ENCODE assay signal across 11 mouse cellular contexts in the genomic region with DNA sequence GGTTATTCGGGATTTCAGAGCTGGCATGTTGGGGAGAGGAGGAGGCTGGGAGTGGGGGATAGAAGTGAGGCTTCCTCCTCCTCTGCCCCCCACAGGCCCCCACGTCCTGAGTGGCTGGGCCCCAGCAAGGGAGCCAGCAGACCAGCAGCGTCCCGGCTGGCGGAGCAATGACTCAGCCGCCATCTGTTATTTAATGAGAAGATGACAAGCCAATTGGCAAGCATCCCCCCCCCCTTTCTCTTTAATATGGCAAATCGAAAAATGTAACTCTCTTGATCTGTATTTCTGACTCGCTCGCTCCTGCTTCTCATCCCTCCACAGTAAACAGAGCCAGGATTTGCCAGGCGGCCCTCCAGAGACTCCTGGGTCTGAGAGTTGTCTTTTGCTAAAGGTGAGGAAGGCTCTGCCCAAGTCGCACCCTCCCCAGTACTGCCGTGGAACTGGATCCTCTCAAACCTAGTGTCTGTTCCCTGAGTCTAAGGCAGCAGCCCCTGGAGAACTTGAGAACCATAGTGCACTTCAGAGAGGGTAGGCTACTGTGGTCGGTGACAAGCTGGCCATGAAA.
DNase-seq lines count a peak whose midpoint lies in the region.
"Had no signal": no experiment of that assay in that cellular context is flagged by ENCODE, and none has a peak within 500 bp of the region (broad histone marks: within the 10 kb centered on the region; RNA-seq: fewer than 3 reads in every experiment).

No protein-coding gene starts in this region.

- DNase-seq in gastrocnemius, postnatal 10 days: peak; percentile 27
- no peak for DNase-seq in gastrocnemius, postnatal 36 days
- peak; percentile 22 for DNase-seq in 3134 (ENCODE audit: extremely low read depth, insufficient read length, low spot score)
- peak; percentile 93 for DNase-seq in brain, adult 2 months (ENCODE audit: low read depth, low spot score)
- DNase-seq in cerebellum, postnatal 36 days: peak; percentile 79 to 83
- no peak for DNase-seq in urinary bladder, postnatal 14 days (ENCODE audit: low spot score)
- no peak for DNase-seq in kidney, postnatal 14 days
- DNase-seq in gastrocnemius, adult 18-20 months (ENCODE audit: low spot score): no peak
- DNase-seq: heart, adult 11 months; heart, postnatal 14 days; lung, postnatal 10 days had no signal

- intact Hi-C loops in gastrocnemius, postnatal 36 days (cut with DNase I): no loop called here

Comparison
In these comparisons a context has a peak if more than half of its experiments do, and no peak if none do; other contexts are left out.
1. DNase-seq: peak in gastrocnemius, postnatal 10 days (single experiment), 3134 (single experiment), brain, adult 2 months (single experiment) and cerebellum, postnatal 36 days (2 of 2); none in gastrocnemius, postnatal 36 days (0 of 2), urinary bladder, postnatal 14 days (single experiment), kidney, postnatal 14 days (single experiment) and gastrocnemius, adult 18-20 months (single experiment).